Mouse (Mus musculus): ENCODE measurements at regions not wholly inside any gene's neighbourhood (a gene's known extent, or its start where the extent isn't known, plus 50 kb on each side); places are given as distances from the start of the nearest gene placed in this dataset.
A peak's percentile ranks its signal among the peaks of the same experiment; 100 is the strongest.

DNA sequence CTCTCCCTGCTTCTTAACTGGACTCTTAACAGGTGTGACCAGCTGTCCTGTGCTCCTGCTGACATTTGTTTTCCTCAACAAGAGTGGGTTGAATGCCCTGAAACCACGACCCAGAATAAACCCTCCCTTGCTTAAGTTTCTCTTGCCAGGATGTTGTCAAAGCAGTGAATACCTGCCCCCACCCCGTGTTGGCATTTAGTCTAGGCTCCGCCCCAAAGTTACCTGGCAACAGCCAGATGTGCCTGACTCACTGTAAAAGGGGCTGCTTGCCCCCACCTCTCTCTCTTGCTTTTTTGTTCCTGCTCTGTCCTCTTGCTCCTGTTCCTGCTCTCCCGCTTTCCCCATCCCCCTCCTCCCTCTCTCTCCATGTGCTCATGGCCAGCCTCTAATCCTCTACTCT, 51.9 kb upstream of the Mmp2 start:
- Histone ChIP-seq H3K4me1 (peaks cover 22% of the 10 kb centered on the region), H3K4me3 (no peak overlapping the region), H3K27me3 (ENCODE audit: low read depth, poor library complexity, severe bottlenecking) (peaks cover 8% of the 10 kb centered on the region; the same call in 1 of the 2 replicates), H3K36me3 (no peaks in the 10 kb centered on the region), H3K9me3 (replicated peaks) (no peaks in the 10 kb centered on the region), H3K27ac (replicated peaks) (0 out of 2 replicates have a peak overlapping the region, but pooled peaks have one; percentile 13)
- WGBS = 65% methylated on average over 4 of the region's 4 CpGs
- DNase-seq (ENCODE audit: low spot score) = no peak

DNA sequence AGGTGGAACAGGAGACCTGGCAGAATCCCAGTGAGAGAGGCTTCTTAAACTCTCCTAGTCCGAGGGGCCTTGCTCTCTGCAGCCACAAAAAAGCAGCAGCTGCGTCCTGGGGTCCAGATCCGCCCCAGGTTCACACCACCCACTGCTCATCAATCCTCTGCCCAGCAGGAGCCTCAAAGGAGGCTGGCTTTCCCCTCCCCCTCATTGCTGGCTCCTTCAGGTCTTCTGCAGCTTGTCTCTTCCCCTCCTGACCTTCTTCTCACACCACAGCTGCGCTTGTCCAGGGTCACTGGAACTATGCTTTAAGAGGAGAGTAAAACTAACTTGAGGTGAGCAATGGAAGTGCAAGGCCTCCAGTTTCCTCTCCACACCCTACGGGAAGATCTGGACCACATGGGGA, 50.0 kb upstream of the Mmp2 start:
- Histone ChIP-seq H3K4me3 (no peak overlapping the region), H3K27me3 (ENCODE audit: low read depth, poor library complexity, severe bottlenecking) (peaks cover 8% of the 10 kb centered on the region; the same call in 1 of the 2 replicates), H3K36me3 (no peaks in the 10 kb centered on the region), H3K9me3 (replicated peaks) (no peaks in the 10 kb centered on the region), H3K4me1 (peaks cover 22% of the 10 kb centered on the region), H3K27ac (replicated peaks) (peak overlapping the region; percentile 75)
- 3% methylated on average over 5 of the region's 5 CpGs for WGBS
- DNase-seq (ENCODE audit: low spot score) = peak; percentile 15

All from midbrain, embryonic 10.5 days (tissue).